Mouse (Mus musculus) E14TG2a.4 (cell line): ENCODE measurements around the gene Olfr167.
"Not testable (repeated sequence)": the region's sequence is repeated elsewhere in the genome, so short reads cannot be mapped to it uniquely, and the experiment has no call there.

Experiments used
- H3K27me3 ChIP-seq: 2 replicates; pipeline ENCODE4 v1.6.1; 2014; ENCODE audit warnings: low read length, control low read depth; ENCODE audit not compliant: insufficient read depth
- H3K36me3 ChIP-seq: 2 replicates; pipeline ENCODE4 v1.6.1; 2014; ENCODE audit warnings: low read length, control low read depth; ENCODE audit not compliant: insufficient read depth
- H3K4me1 ChIP-seq: replicated peaks from 2 replicates; pipeline ENCODE4 v1.6.1; 2014; ENCODE audit warnings: low read depth, low read length, control low read depth
- H3K4me3 ChIP-seq: replicated peaks from 2 replicates; pipeline ENCODE4 v1.5.1; 2014; ENCODE audit warnings: mild to moderate bottlenecking, low read length
- H3K9me3 ChIP-seq: 2 replicates; pipeline ENCODE4 v1.6.1; 2014; ENCODE audit warnings: low read length, control low read depth
- CTCF ChIP-seq: conservative IDR thresholded peaks from 2 replicates; pipeline ENCODE4 v1.5.1; 2014; ENCODE audit warnings: low read length
- NANOG ChIP-seq: IDR thresholded peaks from 2 replicates; pipeline ENCODE4 v1.6.1; 2014; ENCODE audit warnings: borderline replicate concordance, low read length, mixed read lengths
- POU5F1 ChIP-seq: IDR thresholded peaks from 2 replicates; pipeline ENCODE4 v1.6.1; 2014; ENCODE audit warnings: low read length, borderline replicate concordance

Olfr167 gene

DNA sequence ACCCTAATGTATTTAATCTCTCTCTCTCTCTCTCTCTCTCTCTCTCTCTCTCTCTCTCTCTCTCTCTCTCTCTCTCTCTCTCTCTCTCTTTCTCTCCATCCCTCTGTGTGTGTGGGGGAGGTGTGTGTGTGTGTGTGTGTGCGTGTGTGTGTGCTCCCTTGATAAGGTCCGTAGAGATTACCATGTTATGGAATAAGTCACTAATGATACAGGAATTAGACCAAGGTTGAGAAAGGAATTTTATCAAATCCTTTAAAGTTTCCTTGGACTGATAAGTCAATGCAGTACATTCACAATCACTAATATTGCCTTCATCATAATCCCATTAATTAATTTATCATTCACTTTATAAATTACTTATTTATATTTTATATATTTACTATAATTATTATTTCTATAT lies at the start of gene Olfr167:
Olfr167 (minus strand) TSS at position 101 of the 400 bp plus-strand sequence.
- Histone ChIP-seq H3K9me3 (no peaks in the 10 kb centered on the region), H3K36me3 (no peaks in the 10 kb centered on the region), H3K4me3 (no peak within 1 kb of the TSS), H3K27me3 (no peaks in the 10 kb centered on the region), H3K4me1 (no peaks in the 10 kb centered on the region)
- no peak for TF ChIP-seq NANOG

DNA sequence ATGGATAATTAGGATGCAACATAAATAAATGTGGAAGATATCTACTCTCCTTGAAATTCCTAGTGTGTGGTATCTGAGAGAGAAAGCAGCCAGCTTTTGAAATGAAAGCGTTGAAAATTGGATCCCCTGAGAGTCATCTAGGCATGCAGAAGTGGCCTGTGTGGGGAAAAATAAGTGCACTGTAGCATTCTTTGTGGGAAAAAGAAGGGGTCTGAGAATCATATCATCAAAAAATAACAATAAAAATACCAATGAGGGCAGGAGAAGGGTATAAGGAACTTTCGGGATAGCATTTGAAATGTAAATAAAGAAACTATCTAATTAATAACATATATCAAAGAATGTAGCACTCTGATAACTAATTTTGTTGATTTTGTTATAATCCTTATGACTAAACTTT lies 49.6 kb upstream of the Olfr167 start, which contains the start of gene Olfr169:
Olfr169 (minus strand) TSS at position 101 of the 400 bp plus-strand sequence.
- H3K4me1 ChIP-seq = not testable (repeated sequence)

DNA sequence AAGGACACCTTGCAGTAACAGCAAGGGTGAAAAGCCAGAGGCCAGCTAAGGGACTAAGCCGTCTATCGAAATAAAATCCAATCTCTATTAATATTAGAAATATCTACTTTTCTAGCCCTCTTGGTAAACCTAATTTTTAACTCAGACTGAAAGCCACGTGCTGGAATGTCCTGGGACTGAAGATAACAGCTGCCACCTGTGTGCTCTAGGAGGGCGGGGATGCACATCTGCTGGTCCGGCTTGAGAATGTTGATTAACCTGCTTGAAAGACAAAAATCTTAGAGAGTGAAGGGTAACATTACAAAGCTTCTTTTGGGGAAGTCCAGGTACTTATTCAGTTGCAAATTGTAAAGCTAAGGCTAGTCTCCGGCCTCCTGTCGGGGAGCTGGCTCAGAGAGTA lies 31.4 kb upstream of the Olfr167 start:
- not testable (repeated sequence) for H3K4me3 ChIP-seq, H3K4me1 ChIP-seq, H3K36me3 ChIP-seq, H3K27me3 ChIP-seq
- H3K9me3 ChIP-seq = peaks cover 85% of the 10 kb centered on the region

More for the DNA sequence above, 49.6 kb upstream of the Olfr167 start, which contains the start of gene Olfr169:
- not testable (repeated sequence) for H3K27me3 ChIP-seq, H3K36me3 ChIP-seq, H3K4me3 ChIP-seq
- H3K9me3 ChIP-seq = peaks cover 29% of the 10 kb centered on the region

DNA sequence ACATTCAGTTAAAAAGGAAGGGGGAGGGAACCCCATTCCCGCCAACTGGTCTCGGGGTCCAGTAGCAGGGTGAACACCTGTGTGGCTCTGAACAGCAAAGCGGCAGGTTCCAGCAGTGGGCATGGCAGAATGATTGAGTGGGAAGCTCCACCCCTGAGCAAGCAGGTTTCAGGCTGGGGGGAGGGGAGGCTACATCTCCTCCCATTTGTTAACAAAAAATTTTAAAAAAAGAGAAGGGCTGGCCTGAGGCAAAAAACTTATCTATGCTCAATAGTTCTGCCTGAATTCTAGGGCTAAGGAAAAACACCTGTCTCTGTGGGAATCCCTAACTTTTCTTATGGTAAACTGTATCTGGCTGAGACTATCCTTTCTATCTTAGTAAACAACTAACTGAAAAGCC lies 30.2 kb upstream of the Olfr167 start:
- peaks cover 74% of the 10 kb centered on the region for H3K9me3 ChIP-seq
- H3K36me3 ChIP-seq, H3K27me3 ChIP-seq, H3K4me1 ChIP-seq, H3K4me3 ChIP-seq: not testable (repeated sequence)

DNA sequence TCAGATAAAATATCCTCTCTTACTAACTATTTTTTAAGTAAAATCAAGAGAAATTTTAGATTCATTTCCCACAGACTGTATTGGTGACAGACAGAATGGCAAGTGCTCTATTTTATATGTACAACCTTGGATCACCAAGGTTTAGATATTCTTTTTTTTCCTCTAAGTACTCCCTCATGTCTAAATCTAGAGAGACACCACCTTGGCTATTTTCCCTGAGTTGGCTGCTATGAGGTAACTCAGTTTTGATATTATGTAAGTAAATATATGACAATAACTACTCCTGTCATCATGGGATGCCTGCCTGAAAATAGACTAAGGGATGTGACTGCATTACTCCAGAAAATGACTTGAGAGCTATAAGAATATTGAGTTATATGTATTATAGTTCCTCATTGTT lies 13.4 kb upstream of the Olfr167 start, which contains the start of gene Olfr168:
Olfr168 (minus strand) TSS at position 101 of the 400 bp plus-strand sequence.
- H3K36me3 ChIP-seq = no peaks in the 10 kb centered on the region
- H3K4me1 ChIP-seq = no peaks in the 10 kb centered on the region
- H3K9me3 ChIP-seq = no peaks in the 10 kb centered on the region
- TF ChIP-seq CTCF = no peak
- TF ChIP-seq POU5F1 = no peak
- no peak for TF ChIP-seq NANOG
- H3K4me3 ChIP-seq = no peak within 1 kb of the TSS
- H3K27me3 ChIP-seq = no peaks in the 10 kb centered on the region

DNA sequence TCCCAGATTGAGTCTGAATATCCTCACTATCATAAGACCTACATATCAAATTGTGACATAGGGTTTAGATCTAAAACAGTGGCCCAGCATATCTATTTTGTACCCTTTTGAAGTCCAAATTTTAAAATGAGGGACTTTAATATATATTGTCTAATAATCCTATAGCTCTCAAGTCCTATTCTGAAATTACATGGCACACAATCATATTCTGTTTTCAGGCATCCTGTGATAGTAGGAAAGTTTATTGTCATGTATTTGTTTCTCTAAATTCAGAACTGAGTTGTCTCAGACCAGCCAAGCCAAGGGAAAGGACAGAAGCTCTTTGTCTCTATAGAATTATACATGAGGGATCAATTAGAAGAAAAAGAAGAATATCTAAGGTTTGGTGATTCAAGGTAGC lies 38.7 kb downstream of the Olfr167 start, which contains the start of gene Olfr166:
Olfr166 (plus strand) TSS at position 301 of the 400 bp plus-strand sequence.
- H3K4me3 ChIP-seq = no peak within 1 kb of the TSS

DNA sequence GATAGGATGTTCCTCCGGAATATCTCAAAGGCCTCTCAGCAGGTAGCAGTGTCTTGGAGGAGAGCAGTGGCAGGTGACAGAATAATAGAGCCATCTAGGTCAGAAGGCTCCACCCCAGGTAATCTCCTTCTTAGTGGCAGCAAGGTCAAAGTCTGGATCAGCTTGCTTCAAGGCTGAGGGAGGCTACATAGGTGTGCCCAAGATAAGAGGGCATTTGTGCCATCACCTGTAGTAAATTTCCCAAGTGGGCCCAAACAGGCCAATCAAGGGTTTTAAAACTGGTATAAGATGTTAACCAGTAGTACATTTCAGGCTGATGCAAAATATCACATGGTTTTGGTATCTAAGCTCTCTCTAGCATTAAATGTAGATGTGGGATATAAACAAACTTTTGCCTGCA lies 57.7 kb downstream of the Olfr167 start:
- H3K27me3 ChIP-seq = no peaks in the 10 kb centered on the region
- H3K4me3 ChIP-seq = no peak overlapping the region
- H3K9me3 ChIP-seq = peaks cover 45% of the 10 kb centered on the region
- H3K4me1 ChIP-seq = no peaks in the 10 kb centered on the region
- no peaks in the 10 kb centered on the region for H3K36me3 ChIP-seq
- TF ChIP-seq NANOG = no peak
- no peak for TF ChIP-seq POU5F1
- no peak for TF ChIP-seq CTCF

More for the DNA sequence above, 38.7 kb downstream of the Olfr167 start, which contains the start of gene Olfr166:
- Histone ChIP-seq H3K27me3 (no peaks in the 10 kb centered on the region), H3K9me3 (no peaks in the 10 kb centered on the region), H3K36me3 (no peaks in the 10 kb centered on the region), H3K4me1 (no peaks in the 10 kb centered on the region)
- no peak for TF ChIP-seq NANOG
- TF ChIP-seq CTCF = no peak
- no peak for TF ChIP-seq POU5F1
